Mouse (Mus musculus) adrenal gland (tissue): Measurements from ENCODE around the gene Atp8a2.

Experiments used
- intact Hi-C: fragments of 180-260 bp; cut with DNase I; formaldehyde crosslinking; loops from one replicate; pipeline ENCODE4 v1.15.1; 2025

Gene Atp8a2

DNA sequence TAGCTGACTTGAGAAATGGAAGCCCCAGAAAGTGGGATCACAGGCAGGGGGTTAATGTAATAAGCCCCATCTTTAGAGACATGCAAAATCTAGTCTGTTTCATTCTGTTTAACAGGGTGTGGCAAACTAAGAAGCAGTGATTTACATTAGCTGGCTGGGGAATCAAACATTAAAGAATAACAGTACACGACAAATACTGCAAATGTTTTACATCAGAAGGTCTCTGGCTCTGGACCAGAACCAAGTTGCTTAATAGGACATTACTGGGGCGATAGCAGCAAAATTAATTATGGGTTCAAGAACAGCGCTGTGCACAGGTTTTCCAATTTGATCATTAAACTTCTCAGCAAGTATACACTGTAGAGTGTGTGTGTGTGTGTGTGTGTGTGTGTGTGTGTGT, 397.5 kb downstream of the Atp8a2 start:
- intact Hi-C loops, result no loop called here

DNA sequence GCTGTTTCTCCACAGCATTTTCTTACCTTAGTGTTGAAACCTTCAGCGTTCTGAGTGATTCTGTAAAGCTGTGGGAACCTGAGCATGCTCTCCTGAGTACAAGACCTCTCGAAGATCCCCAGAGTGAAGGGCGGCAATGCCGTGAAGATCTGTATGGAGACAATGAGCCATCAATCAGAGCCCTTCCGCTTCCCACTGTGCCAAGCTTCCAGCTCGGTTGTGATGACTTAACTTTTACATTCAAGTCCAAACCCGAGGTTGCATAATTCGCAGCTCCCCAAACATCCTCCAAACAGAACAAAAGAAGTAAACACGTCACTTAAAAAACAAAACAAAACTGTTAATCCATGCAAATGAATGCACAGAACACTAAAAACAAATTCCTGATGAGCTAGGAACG, 403.1 kb downstream of the Atp8a2 start:
- intact Hi-C loops, result no loop called here

DNA sequence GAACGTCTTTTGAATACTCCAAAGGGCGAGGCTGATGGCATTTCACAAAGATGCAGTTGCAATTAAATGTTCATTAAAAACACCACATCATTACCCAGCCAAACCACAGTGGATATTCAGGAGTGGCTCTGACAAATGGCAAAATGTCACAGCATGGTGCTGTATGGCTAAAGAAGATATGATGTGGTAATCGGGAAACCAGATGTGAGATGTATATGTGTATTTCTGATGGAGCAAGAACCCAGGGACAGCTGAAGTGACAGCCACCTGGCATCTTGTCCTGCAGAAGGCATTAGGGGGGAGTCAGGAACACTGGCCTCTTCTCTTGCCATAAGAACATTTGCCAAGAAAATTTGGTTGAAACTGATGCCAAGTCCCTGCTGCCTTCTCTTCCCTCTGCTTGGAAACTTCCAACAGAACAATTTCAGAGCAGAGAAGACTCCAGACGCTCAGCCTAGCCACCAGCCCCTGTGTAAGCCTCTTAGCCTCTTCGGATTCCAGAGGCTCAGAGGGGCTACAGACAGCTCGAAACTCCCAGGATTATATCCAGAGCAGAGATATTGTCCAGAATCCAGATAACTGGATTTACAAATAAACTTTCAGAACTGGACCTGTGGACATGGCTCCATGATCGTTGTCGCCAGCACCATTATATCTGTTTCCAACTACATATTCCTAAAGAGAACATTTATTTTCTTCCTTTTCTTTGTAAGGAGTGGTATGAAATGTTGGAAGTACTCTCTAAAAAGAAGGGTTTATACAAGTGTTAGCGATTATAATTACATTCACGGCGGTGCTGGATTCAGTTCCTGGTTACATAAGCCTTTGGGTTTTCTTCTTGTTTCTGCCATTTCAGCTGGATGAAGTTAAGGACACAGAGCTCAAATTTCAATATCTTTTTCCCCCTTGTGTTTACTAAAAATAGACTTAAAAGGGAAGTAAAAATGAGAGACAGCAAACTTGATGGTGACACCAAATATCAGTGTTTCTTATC, 413.3 kb downstream of the Atp8a2 start:
- intact Hi-C loops, result no loop called here

DNA sequence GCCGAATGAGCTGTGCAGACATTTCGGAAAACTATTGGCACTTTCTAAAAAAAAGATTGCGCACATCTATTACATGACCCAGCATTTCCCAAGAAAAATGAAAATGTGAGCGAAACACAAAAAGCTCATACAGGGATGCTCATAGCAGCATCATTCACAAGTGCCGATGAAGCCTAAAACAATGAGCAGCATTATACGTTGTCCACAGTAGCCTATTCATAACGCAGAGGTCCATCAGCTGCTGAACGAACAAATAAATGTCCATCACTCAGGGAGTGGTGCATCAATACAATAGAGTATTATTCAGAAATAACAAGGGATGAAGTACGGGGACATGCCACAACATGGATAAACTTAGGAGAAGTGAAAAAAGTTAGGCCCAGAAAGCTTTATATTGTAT, 416.6 kb downstream of the Atp8a2 start:
- intact Hi-C loops, result no loop called here

DNA sequence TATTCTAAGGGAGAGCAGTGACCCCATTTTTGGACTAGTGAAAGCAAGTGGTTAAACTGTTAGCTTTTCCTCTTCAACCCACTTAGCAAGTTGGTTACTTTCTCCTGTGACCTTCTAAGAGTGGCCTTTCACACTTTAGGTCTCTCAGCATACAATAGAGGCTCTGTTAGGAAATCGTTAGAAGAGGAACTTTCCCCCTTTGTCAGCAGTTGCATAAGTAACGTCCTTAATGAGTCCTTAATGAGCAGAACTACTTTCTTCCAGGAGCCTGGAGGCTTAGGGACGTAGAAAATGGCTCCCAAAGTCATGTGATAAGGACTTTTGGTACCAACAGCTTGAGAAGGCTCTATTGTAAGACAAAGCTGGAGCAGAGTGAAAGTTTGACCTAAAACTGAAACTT, 434.8 kb downstream of the Atp8a2 start:
- intact Hi-C loops, result no loop called here

DNA sequence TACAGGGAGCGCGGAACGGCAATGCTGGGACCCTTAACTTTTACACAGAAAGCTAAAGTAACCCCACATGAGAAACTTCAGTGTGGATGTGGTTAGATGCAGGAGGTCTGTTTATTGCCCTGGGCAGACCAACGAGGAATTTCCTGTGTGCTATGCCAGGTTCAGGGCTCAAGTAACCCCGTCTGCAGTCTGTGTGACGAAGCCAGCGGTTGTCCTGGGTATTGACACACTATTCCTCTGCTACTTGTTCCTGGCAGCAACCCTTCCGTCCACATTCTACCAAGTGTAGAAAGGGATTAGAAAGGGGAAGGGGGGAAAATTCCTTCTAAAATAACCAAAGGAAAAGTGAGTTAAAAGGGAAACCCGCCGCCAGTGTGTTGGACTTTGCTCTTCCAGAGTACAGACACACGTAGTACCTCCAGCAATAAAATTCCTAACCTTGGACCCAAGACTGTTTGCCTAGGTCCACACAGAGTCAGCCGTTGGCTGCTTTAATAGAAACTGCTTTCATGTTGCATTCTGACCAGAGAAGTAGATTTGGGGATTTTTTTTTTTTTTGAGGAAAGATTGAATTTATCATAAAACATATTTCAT, 437.0 kb downstream of the Atp8a2 start:
- intact Hi-C loops, result no loop called here

DNA sequence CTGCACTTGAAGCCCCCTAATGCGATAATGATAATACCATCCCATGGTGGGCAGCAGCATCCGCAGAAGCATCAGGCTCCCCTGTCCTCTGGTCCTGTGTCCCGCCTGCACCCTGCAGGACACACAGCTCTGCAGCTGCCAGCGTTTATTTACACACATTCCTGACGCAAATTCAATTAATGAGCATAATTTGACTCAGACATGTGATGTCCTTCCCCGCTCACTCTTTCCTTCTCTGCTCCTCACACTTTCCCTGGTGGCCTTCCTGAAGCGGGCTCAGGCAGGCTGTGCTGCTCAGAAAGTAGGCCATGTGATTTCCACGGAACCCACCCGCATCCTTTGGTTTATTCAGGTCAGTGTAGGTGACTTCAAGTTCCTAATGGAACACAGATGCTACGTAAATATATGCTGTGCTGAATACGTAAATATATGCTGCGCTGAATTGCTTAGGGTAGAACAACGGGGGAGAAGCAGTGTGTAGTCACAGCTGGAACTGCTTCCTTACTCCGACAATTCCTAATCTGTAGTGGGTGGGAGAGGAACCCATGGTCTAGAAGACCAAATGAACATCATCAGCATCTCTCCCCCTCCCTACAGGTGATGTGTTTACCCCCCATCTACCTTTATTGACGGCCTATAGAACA, 437.7 kb downstream of the Atp8a2 start:
- intact Hi-C loops, result no loop called here

DNA sequence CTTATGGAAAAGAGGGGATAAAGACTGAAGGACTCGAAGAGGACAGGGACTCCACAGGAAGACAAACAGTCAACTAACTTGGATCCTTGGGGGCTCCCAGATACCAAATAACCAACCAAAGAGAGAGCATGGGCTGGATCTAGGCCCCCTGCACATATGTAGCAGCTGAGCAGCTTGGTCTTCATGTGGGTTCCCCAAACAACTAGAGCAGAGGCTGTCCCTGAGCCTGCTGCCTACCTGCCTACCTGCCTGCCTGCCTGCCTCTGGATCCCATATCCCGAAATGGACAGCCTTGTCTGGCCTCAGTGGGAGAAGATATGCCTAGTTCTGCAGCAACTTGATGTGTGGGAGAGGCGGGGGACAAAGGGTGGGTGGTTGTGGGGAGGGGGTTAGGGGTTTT, 444.6 kb downstream of the Atp8a2 start:
- intact Hi-C loops, result no loop called here

DNA sequence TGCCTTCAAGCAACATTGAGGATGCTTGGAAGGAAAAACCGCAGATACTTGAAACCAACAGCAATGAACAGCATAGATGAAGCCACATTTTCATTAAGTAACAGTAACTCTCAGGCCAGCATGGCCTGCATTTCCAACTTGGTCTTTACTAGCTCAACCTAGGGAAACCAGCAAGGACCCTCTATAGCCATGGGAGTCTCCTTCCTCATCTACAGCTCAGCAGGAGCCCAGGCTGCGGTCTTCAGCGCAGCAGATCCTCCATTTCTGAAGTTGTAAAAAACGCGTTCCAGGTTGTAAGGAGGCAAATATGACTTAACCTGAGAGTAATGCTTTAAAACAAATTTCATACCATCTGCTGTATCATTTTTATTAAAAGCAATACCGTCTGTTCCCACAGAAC, 447.0 kb downstream of the Atp8a2 start:
- intact Hi-C loops, result no loop called here

DNA sequence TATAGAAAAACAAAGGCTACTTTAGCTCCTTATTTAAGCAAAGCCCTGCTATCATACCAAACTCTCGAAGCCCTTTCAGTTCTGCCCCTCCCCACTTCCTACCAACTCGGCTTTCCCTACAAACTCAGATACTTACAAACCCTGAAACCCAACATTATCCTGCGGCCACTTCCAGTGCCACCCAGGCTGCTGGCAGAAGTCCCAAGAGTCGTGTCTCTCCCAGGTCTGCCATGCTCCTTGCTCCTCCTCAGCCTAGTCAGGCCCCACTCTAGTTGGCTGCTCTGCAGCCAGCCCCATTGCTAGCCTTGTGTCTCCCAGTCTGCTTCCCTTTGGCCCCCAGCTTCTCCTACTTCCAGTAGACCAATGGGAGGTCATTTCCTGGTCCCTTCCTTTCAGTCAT, 451.3 kb downstream of the Atp8a2 start:
- intact Hi-C loops, result no loop called here

DNA sequence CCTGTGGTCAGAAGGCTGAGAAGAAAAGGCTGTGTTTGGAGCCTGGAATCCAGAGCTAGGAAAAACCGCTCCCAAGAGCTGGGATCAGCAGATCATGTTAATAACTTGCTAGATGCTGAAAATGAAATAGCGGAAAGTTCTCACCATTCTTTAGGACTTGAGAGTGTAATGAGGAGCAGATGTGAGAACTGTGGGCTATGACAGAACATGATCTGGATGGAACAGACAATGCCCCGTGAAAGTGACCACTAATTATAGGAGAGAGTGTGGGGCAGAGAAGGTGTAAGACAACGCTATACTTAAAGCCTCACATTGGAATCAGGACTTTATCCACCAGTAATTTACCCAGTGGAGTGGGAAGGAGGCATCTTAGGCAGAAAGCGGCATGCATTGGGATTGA, 455.2 kb downstream of the Atp8a2 start:
- intact Hi-C loops, result no loop called here

DNA sequence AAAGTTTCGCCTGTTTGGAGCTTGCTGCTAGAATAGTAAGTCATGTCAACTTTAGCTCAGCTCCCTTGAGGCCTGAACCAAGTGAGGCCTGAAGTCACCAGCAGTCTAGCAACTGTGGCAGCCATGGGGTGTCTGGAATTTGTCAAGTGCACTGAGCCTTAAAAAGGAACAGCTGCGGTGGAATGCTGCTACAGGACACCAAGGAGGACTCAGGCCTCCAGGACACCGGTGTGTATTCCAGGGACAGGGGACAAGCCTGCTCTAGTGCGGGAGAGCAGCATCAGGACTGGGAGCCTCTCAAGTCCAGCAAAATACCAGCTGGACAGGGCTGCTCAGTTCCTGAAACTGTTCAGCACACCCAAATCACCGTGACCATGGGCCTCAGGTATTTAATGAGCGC, 457.5 kb downstream of the Atp8a2 start:
- intact Hi-C loops, result no loop called here

DNA sequence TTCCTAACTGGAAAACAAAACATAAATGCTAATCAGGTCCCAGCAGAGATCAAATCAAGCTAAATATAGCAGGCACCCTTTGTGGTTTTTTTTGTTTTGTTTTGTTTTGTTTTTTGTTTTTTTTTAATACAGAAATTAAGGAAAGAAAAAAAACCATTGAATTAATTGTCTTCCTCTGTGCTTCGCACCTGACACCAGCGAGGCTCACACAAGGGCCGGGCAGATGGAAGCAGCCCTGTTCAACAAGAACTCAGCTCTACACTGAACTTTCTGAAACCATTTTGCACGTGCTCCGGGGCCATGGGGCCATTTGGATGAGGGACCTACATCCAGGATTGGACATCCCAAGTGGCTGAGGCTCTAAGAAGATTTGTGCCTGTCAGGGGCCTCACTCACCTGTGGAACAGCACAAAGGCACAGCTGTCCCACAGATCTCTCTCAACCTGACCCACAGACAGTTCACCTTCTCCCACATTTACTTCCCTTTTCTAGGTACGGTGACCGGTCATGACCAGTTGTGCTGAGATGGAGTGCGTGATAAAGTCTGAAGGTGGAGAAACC, 459.2 kb downstream of the Atp8a2 start:
- intact Hi-C loops, result no loop called here

DNA sequence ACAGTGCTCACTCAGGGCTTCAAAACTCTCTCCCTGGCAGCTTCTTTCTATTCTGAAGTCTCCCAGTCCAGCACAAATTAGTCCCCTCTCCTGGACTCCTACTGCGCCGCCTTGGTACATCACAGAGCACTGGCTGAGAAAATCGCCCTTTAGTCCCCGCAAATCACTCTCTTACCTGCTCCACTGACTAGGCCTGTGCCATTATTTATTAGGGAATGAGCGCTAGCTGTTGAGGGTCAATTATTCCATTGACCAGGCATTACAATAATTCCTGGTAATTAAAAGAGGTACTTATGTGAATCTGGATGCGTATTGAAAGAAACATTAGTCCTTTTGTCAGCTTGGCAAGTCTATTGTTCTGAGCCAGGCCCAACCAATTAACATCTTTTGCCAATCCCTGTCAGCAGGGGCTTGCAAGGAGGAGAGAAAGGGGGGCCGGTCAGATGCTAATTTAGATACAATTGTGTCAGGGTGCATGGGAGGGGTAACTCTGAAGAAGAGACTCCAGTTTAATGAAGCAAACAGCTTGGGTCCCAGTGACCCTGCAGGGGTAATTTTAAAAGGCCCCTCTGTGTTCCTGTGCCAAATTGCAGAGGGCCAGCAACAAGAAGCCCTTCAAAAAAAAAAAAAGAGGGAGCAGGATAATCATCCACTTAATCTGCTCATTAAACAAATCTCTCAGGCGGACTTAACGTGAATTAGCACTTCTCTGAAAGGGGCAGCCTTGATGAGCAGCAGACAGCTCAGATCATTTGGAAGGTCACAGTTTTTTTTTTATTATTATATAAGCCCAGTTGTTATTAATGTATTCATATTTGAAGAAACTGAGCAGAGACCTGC, 459.9 kb downstream of the Atp8a2 start:
- intact Hi-C loops, result no loop called here

DNA sequence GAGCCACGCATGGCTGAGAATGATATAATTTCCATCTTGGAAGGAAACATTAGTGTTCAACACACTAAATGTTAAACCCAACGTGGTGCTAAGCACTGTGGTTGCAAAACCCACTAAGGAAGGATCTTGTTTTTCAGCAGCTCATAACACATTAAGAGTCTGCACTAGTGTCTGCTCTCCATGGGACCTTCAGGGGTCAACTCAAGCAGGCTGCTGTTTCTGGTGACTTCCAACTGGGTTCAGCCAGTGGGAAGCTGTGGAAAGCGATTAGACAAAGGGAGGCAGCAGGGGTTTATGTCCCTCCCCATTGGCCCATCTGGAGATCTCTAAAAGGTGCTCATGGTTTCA, 467.0 kb downstream of the Atp8a2 start:
- intact Hi-C loops, result no loop called here

DNA sequence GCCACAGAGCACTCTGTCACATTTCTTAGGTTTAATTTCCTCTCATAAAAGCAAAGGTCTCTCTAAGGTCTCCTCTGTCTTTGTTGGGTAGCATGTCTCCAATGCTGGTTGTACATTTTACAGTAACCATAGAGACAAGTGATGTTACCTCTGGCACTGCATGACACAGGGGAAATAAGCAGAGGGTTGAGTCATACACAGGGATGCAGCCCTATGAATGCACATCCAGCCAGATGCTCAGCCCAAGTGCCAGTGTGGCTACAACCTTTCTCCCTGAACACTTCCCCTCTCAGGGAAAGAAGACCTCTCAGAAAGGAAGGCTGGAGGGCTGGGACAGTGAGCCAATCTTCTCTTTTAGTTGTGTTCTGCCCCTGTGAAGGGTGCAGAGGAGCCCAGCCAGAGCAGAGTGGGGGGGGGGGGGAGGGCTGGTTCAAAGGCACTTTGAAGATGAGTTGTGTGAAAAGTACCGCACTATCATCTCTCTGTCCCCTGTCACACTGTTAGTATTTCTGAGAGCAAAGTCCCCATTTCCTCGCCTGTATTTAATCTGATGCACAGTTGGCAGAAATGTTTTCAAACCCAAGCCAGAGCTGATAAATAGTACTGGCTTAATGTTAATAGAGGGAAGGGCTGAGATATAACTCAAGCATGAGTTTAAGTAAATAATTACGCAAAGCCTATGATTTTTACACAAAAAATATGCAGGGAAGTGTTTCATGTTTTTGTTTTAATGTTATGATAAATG, 467.5 kb downstream of the Atp8a2 start:
- intact Hi-C loops, result no loop called here

DNA sequence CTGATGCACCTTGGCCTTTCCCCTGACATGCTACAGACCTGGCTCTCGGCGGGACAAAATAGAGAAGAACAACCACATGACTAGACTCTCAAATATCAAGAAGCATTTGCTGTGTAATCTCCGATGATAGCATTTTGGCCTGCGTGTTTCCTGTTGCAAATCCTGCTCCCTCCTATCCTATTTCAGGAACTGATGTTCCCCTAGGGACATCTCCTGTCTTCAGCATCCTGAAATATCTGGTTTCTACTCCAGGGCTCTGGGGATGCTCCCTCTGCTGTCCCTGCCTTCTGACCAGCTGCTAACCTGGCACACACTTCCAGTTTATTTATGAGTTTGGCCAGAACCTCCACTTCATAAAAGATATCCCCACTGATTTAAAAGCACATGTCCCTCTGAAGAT, 470.0 kb downstream of the Atp8a2 start:
- intact Hi-C loops, result no loop called here

DNA sequence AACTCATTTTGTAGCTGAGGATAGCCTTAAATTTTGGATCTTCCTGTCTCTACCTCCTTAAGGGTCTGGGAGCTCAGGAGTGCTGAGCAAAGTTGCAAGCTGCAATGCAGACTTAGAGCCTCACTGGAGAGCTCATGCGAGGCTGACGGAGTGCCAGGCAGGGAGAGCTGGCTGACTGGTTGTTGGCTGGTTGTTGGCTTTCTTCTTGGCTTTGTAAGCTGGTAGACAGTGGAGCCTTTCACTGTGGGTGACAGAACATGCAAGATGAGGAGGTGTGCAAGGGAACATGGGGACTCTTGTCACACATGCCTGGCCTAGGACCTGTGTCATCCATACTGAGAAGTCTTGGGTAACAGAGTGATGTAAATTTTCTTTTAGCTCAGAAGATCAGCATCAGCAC, 473.8 kb downstream of the Atp8a2 start:
- intact Hi-C loops, result no loop called here

DNA sequence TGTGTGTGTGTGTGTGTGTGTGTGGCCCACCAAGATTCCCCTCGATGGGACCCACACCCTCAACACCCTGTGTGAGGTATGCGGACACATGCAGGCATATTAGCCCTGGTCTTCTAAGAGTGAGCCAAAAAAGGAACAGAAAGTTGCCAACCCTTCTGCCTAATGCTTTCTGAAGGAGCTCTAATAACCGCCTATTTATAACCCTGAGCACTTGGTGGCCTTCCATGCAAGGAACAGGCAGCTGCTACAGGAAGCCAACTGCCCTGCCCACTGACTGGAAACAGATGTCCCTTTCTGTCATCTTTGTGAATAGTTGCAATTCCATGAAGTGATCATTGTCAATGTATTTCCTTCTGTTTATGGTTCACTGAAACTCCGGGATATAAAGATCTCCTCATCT, 475.0 kb downstream of the Atp8a2 start:
- intact Hi-C loops, result no loop called here

DNA sequence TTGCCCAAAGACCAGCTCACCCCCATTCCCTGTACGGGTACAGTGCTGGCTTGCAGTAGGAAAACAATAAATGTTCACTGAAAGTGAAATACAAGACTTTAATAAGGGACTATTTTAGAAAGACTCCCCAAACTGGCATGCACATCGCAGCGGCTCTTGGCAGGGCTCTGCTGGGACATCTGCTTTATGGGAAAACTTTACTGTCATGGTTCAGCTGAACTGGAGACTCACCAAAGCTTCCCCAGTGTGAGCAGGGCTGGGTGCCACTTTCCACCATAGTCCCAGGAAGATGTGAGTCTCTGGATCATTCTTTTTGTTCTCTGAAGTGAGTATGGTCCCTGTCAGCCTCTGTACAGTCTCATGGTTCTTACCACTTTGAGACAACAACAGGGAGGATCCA, 475.6 kb downstream of the Atp8a2 start:
- intact Hi-C loops, result no loop called here

DNA sequence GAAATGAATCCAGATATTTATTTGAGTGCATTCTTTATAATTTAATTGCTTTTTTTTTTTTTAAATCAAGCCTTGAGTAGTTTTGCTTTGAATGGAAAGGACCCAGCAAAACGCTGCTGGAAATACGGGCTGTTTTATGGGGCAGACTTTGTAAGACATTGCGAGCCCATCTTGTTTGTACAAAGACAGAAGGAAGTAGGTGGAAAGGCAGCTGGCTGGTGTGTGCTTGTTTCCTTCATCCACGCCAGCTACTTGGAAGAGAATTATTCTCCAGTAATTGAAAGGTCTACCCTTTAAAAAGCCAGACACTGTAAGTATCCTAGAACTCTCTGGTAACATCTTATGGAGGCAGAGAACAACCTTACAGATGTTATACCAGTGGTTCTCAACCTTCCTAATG, 476.6 kb downstream of the Atp8a2 start:
- intact Hi-C loops, result no loop called here
